Mouse (Mus musculus): ENCODE measurements around the gene Ntrk3. TPM values are rescaled to one million over a fixed set of nuclear protein-coding genes. Genes with fewer than 3 reads are reported as not detected.

Ntrk3 gene
- polyA plus RNA-seq, 1 experiment from 2014 or later: 12.3 TPM

GRCm38 (mm10) chr7:78621115-78621514 is 116.7 kb downstream of the Ntrk3 start:
- no peaks in the 10 kb centered on the region for H3K27me3 ChIP-seq (ENCODE audit: control insufficient read depth, insufficient read depth, low read length)
- no peaks in the 10 kb centered on the region for H3K9me3 ChIP-seq (ENCODE audit: control insufficient read depth, low read length)
- H3K27ac ChIP-seq (ENCODE audit: low read depth, low read length): no peak overlapping the region
- ATAC-seq (ENCODE audit: insufficient read depth, low FRiP score, low TSS enrichment) (no peak), DNase-seq (ENCODE audit: low spot score) (no peak)
- H3K36me3 ChIP-seq (ENCODE audit: control insufficient read depth, insufficient read depth, low read length): no peaks in the 10 kb centered on the region
- no peak overlapping the region for H3K4me2 ChIP-seq (ENCODE audit: low read depth)
- H3K9ac ChIP-seq (ENCODE audit: low read length): no peak overlapping the region
- H3K4me1 ChIP-seq (ENCODE audit: control insufficient read depth, insufficient read depth, low read length): no peaks in the 10 kb centered on the region
- H3K4me3 ChIP-seq (ENCODE audit: low read depth, low read length): no peak overlapping the region
- WGBS: 54% methylated on average over 4 of the region's 4 CpGs

DNA sequence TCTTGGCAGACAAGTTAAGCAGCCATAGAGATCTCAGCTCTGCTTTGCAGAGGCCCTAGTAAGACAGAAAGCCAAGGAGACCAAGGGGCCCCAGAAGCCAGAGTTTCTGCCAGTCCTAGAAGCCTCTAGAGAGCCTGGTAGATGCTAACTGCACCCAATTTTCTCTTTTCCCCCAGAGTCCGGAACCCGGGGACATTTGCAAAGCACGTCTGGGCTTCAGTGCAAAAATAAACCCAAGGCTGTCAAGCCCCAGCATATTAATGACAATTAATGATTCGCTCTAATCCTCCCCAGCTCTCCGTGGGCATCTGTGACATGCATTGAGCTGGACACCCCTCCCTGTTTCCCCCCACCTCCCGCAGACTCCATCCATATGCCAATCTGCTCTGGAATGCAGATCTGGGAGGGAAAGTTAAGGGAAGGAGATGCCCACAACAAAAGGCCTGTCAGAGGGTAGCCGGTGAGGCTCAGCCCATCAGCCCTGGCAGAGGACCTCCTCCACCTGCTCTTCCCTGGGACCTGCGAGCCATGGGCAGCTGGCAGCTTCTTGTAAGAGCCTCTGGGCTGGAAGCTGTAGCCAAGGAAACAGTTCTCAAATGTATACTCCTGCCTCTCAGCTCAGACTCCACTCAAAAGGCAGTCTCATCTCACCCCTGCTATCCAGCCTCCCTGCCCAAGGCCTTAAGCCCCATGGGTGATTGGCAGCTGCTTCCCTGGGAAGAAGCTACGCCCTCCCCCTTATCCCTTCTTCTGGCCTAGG is 117.8 kb downstream of the Ntrk3 start:
- Histone ChIP-seq H3K4me3 (ENCODE audit: low read depth, low read length) (no peak overlapping the region), H3K4me1 (ENCODE audit: control insufficient read depth, insufficient read depth, low read length) (no peaks in the 10 kb centered on the region), H3K9me3 (ENCODE audit: control insufficient read depth, low read length) (no peaks in the 10 kb centered on the region), H3K4me2 (ENCODE audit: low read depth) (no peak overlapping the region), H3K27ac (ENCODE audit: low read depth, low read length) (no peak overlapping the region), H3K36me3 (ENCODE audit: control insufficient read depth, insufficient read depth, low read length) (no peaks in the 10 kb centered on the region), H3K9ac (ENCODE audit: low read length) (no peak overlapping the region), H3K27me3 (ENCODE audit: control insufficient read depth, insufficient read depth, low read length) (no peaks in the 10 kb centered on the region)
- 45% methylated on average over 9 of the region's 9 CpGs for WGBS
- DNase-seq (ENCODE audit: low spot score): no peak
- ATAC-seq (ENCODE audit: insufficient read depth, low FRiP score, low TSS enrichment): no peak

DNA sequence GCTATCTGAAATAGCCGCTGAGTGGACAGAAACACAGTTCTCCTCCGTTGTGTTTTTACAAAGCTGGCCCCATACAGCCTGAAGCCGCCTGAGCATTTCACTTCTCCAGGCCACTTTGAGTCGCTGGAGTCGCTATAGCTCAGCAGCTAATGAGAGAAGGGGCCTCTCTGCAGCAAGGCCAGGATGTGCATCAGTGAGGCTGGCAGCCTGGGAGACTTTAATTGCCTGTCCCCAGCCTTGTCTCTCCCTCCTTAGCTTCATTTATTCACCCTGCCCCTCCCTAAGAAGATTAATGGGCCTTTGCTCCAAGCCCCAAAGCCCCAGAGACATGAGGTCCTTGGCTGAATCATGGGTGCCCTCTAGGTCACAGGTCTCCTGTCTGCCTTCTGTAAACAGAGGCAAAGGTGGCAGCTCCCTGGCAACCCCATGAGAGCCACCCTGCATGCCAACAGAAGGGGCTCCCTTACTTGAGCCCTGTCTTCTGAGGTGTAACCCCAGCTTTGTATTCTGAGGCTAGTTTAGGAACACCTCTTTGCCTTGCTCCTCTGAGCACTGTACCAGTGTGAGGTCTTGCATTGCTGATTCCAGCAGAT is 132.2 kb downstream of the Ntrk3 start:
- WGBS: 32% methylated on average over 5 of the region's 5 CpGs
- Histone ChIP-seq H3K4me2 (ENCODE audit: low read depth) (no peak overlapping the region), H3K27me3 (ENCODE audit: control insufficient read depth, insufficient read depth, low read length) (no peaks in the 10 kb centered on the region), H3K27ac (ENCODE audit: low read depth, low read length) (no peak overlapping the region), H3K9ac (ENCODE audit: low read length) (no peak overlapping the region), H3K36me3 (ENCODE audit: control insufficient read depth, insufficient read depth, low read length) (no peaks in the 10 kb centered on the region), H3K9me3 (ENCODE audit: control insufficient read depth, low read length) (no peaks in the 10 kb centered on the region), H3K4me1 (ENCODE audit: control insufficient read depth, insufficient read depth, low read length) (no peaks in the 10 kb centered on the region), H3K4me3 (ENCODE audit: low read depth, low read length) (no peak overlapping the region)
- DNase-seq (ENCODE audit: low spot score) (no peak), ATAC-seq (ENCODE audit: insufficient read depth, low FRiP score, low TSS enrichment) (no peak)

GRCm38 (mm10) chr7:78603922-78604321 is 133.9 kb downstream of the Ntrk3 start:
- H3K4me2 ChIP-seq (ENCODE audit: low read depth): no peak overlapping the region
- 20% methylated on average over 7 of the region's 7 CpGs for WGBS
- H3K9me3 ChIP-seq (ENCODE audit: control insufficient read depth, low read length): no peaks in the 10 kb centered on the region
- H3K4me1 ChIP-seq (ENCODE audit: control insufficient read depth, insufficient read depth, low read length): no peaks in the 10 kb centered on the region
- no peak overlapping the region for H3K4me3 ChIP-seq (ENCODE audit: low read depth, low read length)
- H3K36me3 ChIP-seq (ENCODE audit: control insufficient read depth, insufficient read depth, low read length): no peaks in the 10 kb centered on the region
- ATAC-seq (ENCODE audit: insufficient read depth, low FRiP score, low TSS enrichment) (no peak), DNase-seq (ENCODE audit: low spot score) (no peak)
- no peak overlapping the region for H3K27ac ChIP-seq (ENCODE audit: low read depth, low read length)
- H3K9ac ChIP-seq (ENCODE audit: low read length): no peak overlapping the region
- H3K27me3 ChIP-seq (ENCODE audit: control insufficient read depth, insufficient read depth, low read length): no peaks in the 10 kb centered on the region

DNA sequence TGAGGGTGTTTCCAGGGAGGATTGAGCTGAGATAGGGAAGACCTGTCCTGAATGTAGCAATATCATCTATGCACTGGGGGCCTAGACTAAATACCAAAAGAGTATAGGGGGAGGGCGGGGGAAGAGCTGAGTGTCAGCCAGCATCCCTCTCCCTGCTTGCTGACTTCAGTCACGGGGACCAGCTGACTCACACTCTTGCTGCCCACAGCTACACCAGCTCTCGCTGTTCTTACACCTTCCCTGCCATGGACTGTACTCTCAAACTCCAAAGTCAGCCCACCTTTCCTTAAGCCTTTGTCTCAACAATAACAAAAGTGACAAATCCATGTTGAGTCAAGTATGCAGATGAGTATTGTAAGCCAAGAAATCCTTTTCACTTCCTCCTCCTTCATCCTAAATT is 136.0 kb downstream of the Ntrk3 start:
- H3K27ac ChIP-seq (ENCODE audit: low read depth, low read length): no peak overlapping the region
- WGBS: 93% methylated on average over 3 of the region's 3 CpGs
- no peaks in the 10 kb centered on the region for H3K27me3 ChIP-seq (ENCODE audit: control insufficient read depth, insufficient read depth, low read length)
- ATAC-seq (ENCODE audit: insufficient read depth, low FRiP score, low TSS enrichment): no peak
- no peak overlapping the region for H3K4me2 ChIP-seq (ENCODE audit: low read depth)
- no peak overlapping the region for H3K4me3 ChIP-seq (ENCODE audit: low read depth, low read length)
- H3K36me3 ChIP-seq (ENCODE audit: control insufficient read depth, insufficient read depth, low read length): no peaks in the 10 kb centered on the region
- no peaks in the 10 kb centered on the region for H3K9me3 ChIP-seq (ENCODE audit: control insufficient read depth, low read length)
- no peak overlapping the region for H3K9ac ChIP-seq (ENCODE audit: low read length)
- DNase-seq (ENCODE audit: low spot score): no peak
- H3K4me1 ChIP-seq (ENCODE audit: control insufficient read depth, insufficient read depth, low read length): no peaks in the 10 kb centered on the region

DNA sequence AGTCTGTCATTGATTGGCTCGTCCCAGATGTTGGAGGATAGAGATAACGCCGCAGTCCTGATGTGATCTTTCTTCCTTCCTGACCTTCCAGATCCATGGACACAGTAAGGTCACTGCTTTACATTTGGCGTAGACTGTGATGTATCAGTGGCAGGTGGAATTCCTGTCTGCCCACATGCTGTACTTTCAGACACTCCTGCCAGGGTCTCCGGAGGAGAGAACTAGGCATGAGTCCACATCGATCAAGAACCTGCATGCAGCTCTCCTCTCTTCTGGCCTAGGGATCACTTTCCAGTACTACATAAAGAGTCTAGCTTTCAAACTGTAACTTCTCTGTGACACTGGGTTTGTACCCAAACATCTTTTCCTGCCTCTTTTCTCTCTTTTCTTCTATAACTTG is 136.9 kb downstream of the Ntrk3 start:
- no peak overlapping the region for H3K4me2 ChIP-seq (ENCODE audit: low read depth)
- H3K36me3 ChIP-seq (ENCODE audit: control insufficient read depth, insufficient read depth, low read length): no peaks in the 10 kb centered on the region
- no peak overlapping the region for H3K9ac ChIP-seq (ENCODE audit: low read length)
- H3K27me3 ChIP-seq (ENCODE audit: control insufficient read depth, insufficient read depth, low read length): no peaks in the 10 kb centered on the region
- H3K27ac ChIP-seq (ENCODE audit: low read depth, low read length): no peak overlapping the region
- DNase-seq (ENCODE audit: low spot score) (no peak), ATAC-seq (ENCODE audit: insufficient read depth, low FRiP score, low TSS enrichment) (no peak)
- no peaks in the 10 kb centered on the region for H3K4me1 ChIP-seq (ENCODE audit: control insufficient read depth, insufficient read depth, low read length)
- 93% methylated on average over 6 of the region's 6 CpGs for WGBS
- no peak overlapping the region for H3K4me3 ChIP-seq (ENCODE audit: low read depth, low read length)
- no peaks in the 10 kb centered on the region for H3K9me3 ChIP-seq (ENCODE audit: control insufficient read depth, low read length)

- ATAC-seq (ENCODE audit: insufficient read depth, low FRiP score, low TSS enrichment): no peak
- WGBS: 89% methylated on average over 6 of the region's 6 CpGs
- no peaks in the 10 kb centered on the region for H3K9me3 ChIP-seq (ENCODE audit: control insufficient read depth, low read length)
- DNase-seq (ENCODE audit: low spot score): no peak
- no peak overlapping the region for H3K4me3 ChIP-seq (ENCODE audit: low read depth, low read length)
- no peak overlapping the region for H3K9ac ChIP-seq (ENCODE audit: low read length)
- no peaks in the 10 kb centered on the region for H3K4me1 ChIP-seq (ENCODE audit: control insufficient read depth, insufficient read depth, low read length)
- no peaks in the 10 kb centered on the region for H3K27me3 ChIP-seq (ENCODE audit: control insufficient read depth, insufficient read depth, low read length)
- no peaks in the 10 kb centered on the region for H3K36me3 ChIP-seq (ENCODE audit: control insufficient read depth, insufficient read depth, low read length)
- no peak overlapping the region for H3K4me2 ChIP-seq (ENCODE audit: low read depth)
- H3K27ac ChIP-seq (ENCODE audit: low read depth, low read length): no peak overlapping the region
These were observed 137.7 kb downstream of the Ntrk3 start for GRCm38 (mm10) chr7:78599941-78600677.

- Histone ChIP-seq H3K4me2 (ENCODE audit: low read depth) (no peak overlapping the region), H3K36me3 (ENCODE audit: control insufficient read depth, insufficient read depth, low read length) (no peaks in the 10 kb centered on the region), H3K27ac (ENCODE audit: low read depth, low read length) (no peak overlapping the region), H3K9me3 (ENCODE audit: control insufficient read depth, low read length) (no peaks in the 10 kb centered on the region), H3K27me3 (ENCODE audit: control insufficient read depth, insufficient read depth, low read length) (no peaks in the 10 kb centered on the region), H3K4me3 (ENCODE audit: low read depth, low read length) (no peak overlapping the region), H3K9ac (ENCODE audit: low read length) (no peak overlapping the region), H3K4me1 (ENCODE audit: control insufficient read depth, insufficient read depth, low read length) (no peaks in the 10 kb centered on the region)
- DNase-seq (ENCODE audit: low spot score) (no peak), ATAC-seq (ENCODE audit: insufficient read depth, low FRiP score, low TSS enrichment) (no peak)
- WGBS: 39% methylated on average over 12 of the region's 12 CpGs
These were observed 139.7 kb downstream of the Ntrk3 start for GRCm38 (mm10) chr7:78598147-78598546.

All from neural tube, embryonic 11.5 days (tissue).